Mouse (Mus musculus) CH12.LX (cell line): ENCODE results near the gene Ankrd28. TPM values are rescaled to one million over a fixed set of nuclear protein-coding genes. Genes with fewer than 3 reads are reported as not detected.

Experiments
- DNase-seq: peaks from one replicate; pipeline ENCODE4 v3.0.0-alpha.2; 2013; ENCODE audit errors: extremely low read depth
- H3K27ac ChIP-seq: 2 replicates; pipeline ENCODE4 v1.5.1; 2012; ENCODE audit warnings: low read depth, mild to moderate bottlenecking, control low read depth, moderate library complexity; ENCODE audit not compliant: insufficient read depth
- H3K27me3 ChIP-seq: replicated peaks from 2 replicates; pipeline ENCODE3; 2012; ENCODE audit warnings: inconsistent platforms
- H3K36me3 ChIP-seq, 2 experiments: replicated peaks in 1 of 2; 2 replicates each; pipeline versions ENCODE3 to v1.6.1; 2012; ENCODE audit warnings: inconsistent platforms in 1 of 2, low read length in 1 of 2, mild to moderate bottlenecking in 1 of 2, mixed read lengths in 1 of 2, moderate library complexity in 1 of 2; ENCODE audit not compliant: control insufficient read depth in 1 of 2, insufficient read depth in 1 of 2
- H3K4me1 ChIP-seq, 2 experiments: 2 replicates each; pipeline ENCODE4 v1.6.1; 2012; ENCODE audit warnings: inconsistent platforms in 1 of 2, moderate library complexity in 1 of 2; ENCODE audit not compliant: insufficient read depth in 2 of 2, control insufficient read depth in 1 of 2
- H3K4me2 ChIP-seq: 2 replicates; pipeline ENCODE4 v1.6.1; 2012; ENCODE audit warnings: low read depth, mild to moderate bottlenecking, control low read depth; ENCODE audit not compliant: poor library complexity, insufficient read depth, severe bottlenecking
- H3K4me3 ChIP-seq, 3 experiments: fragments of 150-350 bp in 1 of 3; sonication (generic) in 1 of 3; replicated peaks in 1 of 3; 2 replicates each; pipeline versions ENCODE3 to v1.5.1; 2011 to 2012; ENCODE audit warnings: low read depth in 2 of 3, low read length in 2 of 3, mild to moderate bottlenecking in 2 of 3, moderate library complexity in 2 of 3, control low read depth in 1 of 3, improper control_type of control experiment in 1 of 3, inconsistent platforms in 1 of 3, mixed read lengths in 1 of 3; ENCODE audit not compliant: poor library complexity in 1 of 3
- H3K79me2 ChIP-seq: replicated peaks from 2 replicates; pipeline ENCODE4 v1.6.1; 2012; ENCODE audit warnings: mild to moderate bottlenecking, moderate library complexity; ENCODE audit not compliant: control insufficient read depth, poor library complexity, insufficient read depth, severe bottlenecking; ENCODE audit errors: extremely low read depth
- H3K9ac ChIP-seq: 2 replicates; pipeline ENCODE4 v1.6.1; 2012; ENCODE audit warnings: low read depth, mild to moderate bottlenecking, control low read depth, moderate library complexity; ENCODE audit not compliant: insufficient read depth
- H3K9me3 ChIP-seq: replicated peaks from 2 replicates; pipeline ENCODE3; 2012; ENCODE audit warnings: low read length, inconsistent platforms, mixed read lengths
- BHLHE40 ChIP-seq: IDR thresholded peaks from 2 replicates; pipeline ENCODE4 v1.6.1; 2011; ENCODE audit warnings: mild to moderate bottlenecking, low read depth, low read length, improper control_type of control experiment
- CHD2 ChIP-seq: IDR thresholded peaks from 2 replicates; pipeline ENCODE4 v1.6.1; 2011; ENCODE audit warnings: low read length, improper control_type of control experiment
- E2F4 ChIP-seq: IDR thresholded peaks from 2 replicates; pipeline ENCODE4 v1.6.1; 2011; ENCODE audit warnings: low read depth, low read length, improper control_type of control experiment; ENCODE audit not compliant: insufficient replicate concordance
- ELF1 ChIP-seq: IDR thresholded peaks from 2 replicates; pipeline ENCODE4 v1.6.1; 2014; ENCODE audit warnings: low read depth, mild to moderate bottlenecking, inconsistent platforms, low read length, improper control_type of control experiment
- ETS1 ChIP-seq: conservative IDR thresholded peaks from 2 replicates; pipeline ENCODE4 v1.6.1; 2012; ENCODE audit warnings: low read depth, mild to moderate bottlenecking, inconsistent platforms, low read length, improper control_type of control experiment, moderate library complexity
- HCFC1 ChIP-seq: IDR thresholded peaks from 2 replicates; pipeline ENCODE4 v1.6.1; 2012; ENCODE audit warnings: low read depth, mild to moderate bottlenecking, inconsistent platforms, low read length, improper control_type of control experiment
- JUN ChIP-seq: IDR thresholded peaks from 2 replicates; pipeline ENCODE4 v1.6.1; 2011; ENCODE audit warnings: low read depth, mild to moderate bottlenecking, low read length, improper control_type of control experiment, moderate library complexity; ENCODE audit not compliant: insufficient read depth
- JUND ChIP-seq: conservative IDR thresholded peaks from 2 replicates; pipeline ENCODE4 v1.6.1; 2011; ENCODE audit warnings: low read depth, low read length, improper control_type of control experiment
- MAFK ChIP-seq: IDR thresholded peaks from 2 replicates; pipeline ENCODE4 v1.6.1; 2011; ENCODE audit warnings: low read length, improper control_type of control experiment; ENCODE audit not compliant: insufficient replicate concordance
- MAZ ChIP-seq: IDR thresholded peaks from 2 replicates; pipeline ENCODE4 v1.6.1; 2012; ENCODE audit warnings: low read depth, mild to moderate bottlenecking, inconsistent platforms, low read length, improper control_type of control experiment, moderate library complexity
- MEF2A ChIP-seq: IDR thresholded peaks from 2 replicates; pipeline ENCODE4 v1.6.1; 2014; ENCODE audit warnings: low read depth, mild to moderate bottlenecking, inconsistent platforms, low read length, improper control_type of control experiment, borderline replicate concordance
- MYC ChIP-seq: IDR thresholded peaks from 2 replicates; pipeline ENCODE4 v1.6.1; 2011; ENCODE audit warnings: low read depth, mild to moderate bottlenecking, improper control_type of control experiment, low read length
- NELFE ChIP-seq: IDR thresholded peaks from 2 replicates; pipeline ENCODE4 v1.6.1; 2011; ENCODE audit warnings: low read depth, low read length, improper control_type of control experiment
- NRF1 ChIP-seq: IDR thresholded peaks from 2 replicates; pipeline ENCODE4 v1.6.1; 2014; ENCODE audit warnings: low read depth, mild to moderate bottlenecking, inconsistent platforms, low read length, improper control_type of control experiment, moderate library complexity
- PAX5 ChIP-seq: IDR thresholded peaks from 2 replicates; pipeline ENCODE4 v1.6.1; 2012; ENCODE audit warnings: low read length, inconsistent platforms, mixed read lengths
- POLR2A ChIP-seq: IDR thresholded peaks from 2 replicates; pipeline ENCODE4 v1.6.1; 2011; ENCODE audit warnings: low read depth, mild to moderate bottlenecking, improper control_type of control experiment, low read length
- RAD21 ChIP-seq: IDR thresholded peaks from 2 replicates; pipeline ENCODE4 v1.6.1; 2011; ENCODE audit warnings: low read depth, mild to moderate bottlenecking, low read length, improper control_type of control experiment, moderate library complexity
- SIN3A ChIP-seq: IDR thresholded peaks from 2 replicates; pipeline ENCODE4 v1.6.1; 2012; ENCODE audit warnings: low read length, improper control_type of control experiment, inconsistent platforms
- SMC3 ChIP-seq: IDR thresholded peaks from 2 replicates; pipeline ENCODE4 v1.6.1; 2011; ENCODE audit warnings: low read depth, low read length, improper control_type of control experiment
- TBP ChIP-seq: conservative IDR thresholded peaks from 2 replicates; pipeline ENCODE4 v1.6.1; 2011; ENCODE audit warnings: low read depth, low read length, improper control_type of control experiment
- TCF12 ChIP-seq: IDR thresholded peaks from 2 replicates; pipeline ENCODE4 v1.6.1; 2014; ENCODE audit warnings: low read depth, mild to moderate bottlenecking, inconsistent platforms, low read length, improper control_type of control experiment
- USF1 ChIP-seq: IDR thresholded peaks from 2 replicates; pipeline ENCODE4 v1.6.1; 2014; ENCODE audit warnings: low read depth, mild to moderate bottlenecking, inconsistent platforms, low read length, improper control_type of control experiment
- ZC3H11A ChIP-seq: IDR thresholded peaks from 2 replicates; pipeline ENCODE4 v1.6.1; 2012; ENCODE audit warnings: low read depth, mild to moderate bottlenecking, inconsistent platforms, low read length, improper control_type of control experiment
- ZKSCAN1 ChIP-seq: IDR thresholded peaks from 2 replicates; pipeline ENCODE4 v1.6.1; 2012; ENCODE audit warnings: low read depth, inconsistent platforms, low read length, improper control_type of control experiment, borderline replicate concordance
- dilution Hi-C: fragments of 300-500 bp; cut with MboI; formaldehyde crosslinking; loops from 2 replicates; pipeline ENCODE4 v1.14.3; 2020; ENCODE audit warnings: low sequenced_read_pairs; ENCODE audit not compliant: extremely low pct_unique_long_range_greater_than_20kb, extremely low pct_ligation_motif_present
- in situ Hi-C: fragments of 300-500 bp; cut with MboI; formaldehyde crosslinking; loops from 3 replicates; pipeline ENCODE4 v1.14.3; 2019; ENCODE audit warnings: low sequenced_read_pairs, low pct_ligation_motif_present, low pct_unique_long_range_greater_than_20kb, mixed read lengths
- polyA plus RNA-seq: library from polyadenylated mRNA; unstranded; fragments of >175 nt; gene quantifications from 2 replicates; pipeline ENCODE4 v1.2.1, GENCODE M21; 2012; ENCODE audit warnings: low read depth; ENCODE audit not compliant: insufficient read length
- total RNA-seq, 2 experiments: library from RNA; depleted of rRNA; stranded (reverse); fragments of 300-350 nt in 1 of 2; fragments of >200 nt in 1 of 2; gene quantifications; 2 replicates each; pipeline ENCODE4 v1.2.3; 2012 to 2014

Gene Ankrd28
- total and polyA plus RNA-seq, 3 experiments, result 7.3 to 15.0 (median 14.9) TPM

DNA sequence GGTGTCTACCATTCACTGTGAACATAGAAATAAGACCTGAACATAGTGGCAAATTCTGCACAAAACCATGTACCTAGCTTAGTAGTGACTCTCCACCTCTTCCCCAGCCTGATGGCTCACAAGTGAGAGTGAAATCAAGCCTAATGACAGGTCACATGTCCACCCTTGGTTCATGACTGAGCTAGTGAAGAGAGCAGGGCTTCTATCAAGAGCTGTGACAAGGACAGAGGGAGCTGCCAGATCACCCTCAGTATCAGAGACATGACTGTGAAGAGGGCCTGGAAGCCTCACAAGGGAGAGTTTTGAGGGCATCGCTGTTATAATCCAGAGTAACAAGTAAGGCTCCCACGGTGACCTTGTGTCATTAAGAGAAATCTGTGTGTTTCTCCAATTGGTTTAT is 28.2 kb upstream of the Ankrd28 start:
- in situ Hi-C loops (no loop called here), dilution Hi-C loops (no loop called here)
- H3K27me3 ChIP-seq, result no peaks in the 10 kb centered on the region
- no peak overlapping the region for H3K27ac ChIP-seq
- H3K9me3 ChIP-seq, result no peaks in the 10 kb centered on the region
- no peak for DNase-seq
- H3K4me1 ChIP-seq, result peaks cover 0 to 17% of the 10 kb centered on the region in 2 experiments; a peak in 2 of 4 replicates
- no peaks in the 10 kb centered on the region for H3K36me3 ChIP-seq
- no peak for TF ChIP-seq ETS1
- no peak for TF ChIP-seq MEF2A
- TF ChIP-seq NRF1, result no peak
- no peak for TF ChIP-seq MAFK
- no peak for TF ChIP-seq POLR2A
- TF ChIP-seq BHLHE40, result no peak
- no peak for TF ChIP-seq TCF12
- no peak for TF ChIP-seq MYC
- no peak for TF ChIP-seq JUN
- no peak for TF ChIP-seq MAZ
- no peak for TF ChIP-seq JUND
- TF ChIP-seq TBP, result no peak
- no peak for TF ChIP-seq NELFE
- TF ChIP-seq RAD21, result no peak
- no peak for TF ChIP-seq ELF1
- TF ChIP-seq SMC3, result no peak
- TF ChIP-seq ZC3H11A, result no peak
- no peak for TF ChIP-seq ZKSCAN1
- no peak for TF ChIP-seq SIN3A
- TF ChIP-seq CHD2, result no peak
- no peak overlapping the region for H3K4me2 ChIP-seq
- no peaks in the 10 kb centered on the region for H3K79me2 ChIP-seq
- H3K4me3 ChIP-seq, result no peak overlapping the region
- no peak overlapping the region for H3K9ac ChIP-seq

DNA sequence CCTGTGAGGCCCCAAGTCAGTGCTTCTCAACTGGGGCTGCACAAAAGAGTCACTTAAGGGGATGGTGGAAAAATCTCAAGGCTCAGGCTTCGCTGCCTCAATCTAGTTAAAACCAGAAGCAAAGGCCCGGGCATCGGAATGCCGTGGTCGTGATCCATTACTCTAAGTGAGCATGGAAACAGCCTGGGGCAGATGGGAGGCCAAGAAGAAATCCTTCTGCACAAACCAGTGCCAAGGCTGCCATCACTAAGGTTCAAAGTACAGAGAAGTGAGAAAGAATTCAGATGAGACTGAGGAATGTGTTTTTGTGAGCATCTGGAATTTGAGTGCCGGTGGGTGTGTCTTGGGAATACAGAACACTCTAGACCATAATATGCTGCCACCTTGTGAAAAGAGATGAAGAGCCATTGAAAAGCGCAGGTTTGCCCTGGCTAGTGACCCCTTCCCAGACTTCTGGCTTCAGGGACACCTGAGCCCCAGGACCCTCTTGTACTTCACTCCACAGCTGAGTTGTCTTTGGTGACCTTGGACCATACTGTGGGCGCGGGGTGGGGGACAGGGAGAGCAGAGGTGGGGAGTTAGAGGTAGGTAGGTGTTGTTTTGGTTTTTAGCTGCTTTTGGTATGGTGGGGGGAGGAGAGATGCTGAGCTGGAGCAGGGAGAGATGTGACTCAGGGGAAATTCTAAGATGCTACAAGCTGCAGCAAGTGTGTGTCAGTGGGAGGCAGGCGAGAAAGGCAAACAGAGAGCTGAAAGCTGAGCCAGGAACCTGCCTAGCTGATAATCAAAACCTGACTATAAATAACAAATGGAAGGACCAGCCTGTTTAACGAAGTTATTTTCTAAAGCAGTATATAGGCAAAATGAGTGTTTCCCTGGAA is 26.9 kb upstream of the Ankrd28 start:
- no peak for DNase-seq
- Histone ChIP-seq H3K36me3 (no peaks in the 10 kb centered on the region), H3K4me3 (no peak overlapping the region), H3K4me2 (no peak overlapping the region), H3K27ac (no peak overlapping the region), H3K4me1 (peaks cover 0 to 17% of the 10 kb centered on the region in 2 experiments; a peak in 2 of 4 replicates), H3K79me2 (no peaks in the 10 kb centered on the region), H3K27me3 (no peaks in the 10 kb centered on the region), H3K9me3 (no peaks in the 10 kb centered on the region), H3K9ac (no peak overlapping the region)
- TF ChIP-seq PAX5, result no peak
- TF ChIP-seq SMC3, result no peak
- no peak for TF ChIP-seq USF1
- TF ChIP-seq MEF2A, result no peak
- TF ChIP-seq ELF1, result no peak
- TF ChIP-seq RAD21, result no peak
- TF ChIP-seq POLR2A, result no peak
- TF ChIP-seq SIN3A, result no peak
- TF ChIP-seq E2F4, result no peak
- no peak for TF ChIP-seq HCFC1
- dilution Hi-C loops, result no loop called here
- in situ Hi-C loops, result no loop called here
